Mouse (Mus musculus) limb, embryonic 11.5 days (tissue): ENCODE measurements around the gene Emd. TPM values are rescaled to one million over a fixed set of nuclear protein-coding genes. Genes with fewer than 3 reads are reported as not detected.

Experiments
- ATAC-seq: fragments of 200-750 bp; cut with Nextera tagmentation; 2 replicates; pipeline ENCODE4 v1.8.0; 2017; ENCODE audit warnings: low read depth; ENCODE audit not compliant: insufficient number of reproducible peaks, low FRiP score, low TSS enrichment
- DNase-seq: peaks from one replicate; pipeline ENCODE4 v3.0.0-alpha.2; 2015; ENCODE audit warnings: low spot score
- H3K27ac ChIP-seq: fragments of 300-500 bp; sonication (generic); replicated peaks from 2 replicates; pipeline ENCODE4 v1.5.1; 2014; ENCODE audit warnings: low read depth, mild to moderate bottlenecking, low read length
- H3K27me3 ChIP-seq: fragments of 300-500 bp; sonication (generic); 2 replicates; pipeline ENCODE4 v1.6.1; 2014; ENCODE audit warnings: mild to moderate bottlenecking, low read length, mixed read lengths; ENCODE audit not compliant: control insufficient read depth, insufficient read depth
- H3K36me3 ChIP-seq: fragments of 300-500 bp; sonication (generic); 2 replicates; pipeline ENCODE4 v1.6.1; 2014; ENCODE audit warnings: mild to moderate bottlenecking, low read length, moderate library complexity, mixed read lengths; ENCODE audit not compliant: control insufficient read depth, insufficient read depth
- H3K4me1 ChIP-seq: fragments of 300-500 bp; sonication (generic); 2 replicates; pipeline ENCODE4 v1.6.1; 2014; ENCODE audit warnings: low read length, mixed read lengths; ENCODE audit not compliant: control insufficient read depth, insufficient read depth
- H3K4me2 ChIP-seq: fragments of 300-500 bp; sonication (generic); 2 replicates; pipeline ENCODE4 v1.6.1; 2014; ENCODE audit warnings: low read depth, mild to moderate bottlenecking, moderate library complexity; ENCODE audit not compliant: severe bottlenecking
- H3K4me3 ChIP-seq: fragments of 300-500 bp; sonication (generic); 2 replicates; pipeline ENCODE4 v1.5.1; 2014; ENCODE audit warnings: low read depth, low read length
- H3K9ac ChIP-seq: fragments of 300-500 bp; sonication (generic); 2 replicates; pipeline ENCODE4 v1.6.1; 2014; ENCODE audit warnings: mild to moderate bottlenecking, low read length
- H3K9me3 ChIP-seq: fragments of 300-500 bp; sonication (generic); 2 replicates; pipeline ENCODE4 v1.6.1; 2016; ENCODE audit warnings: low read length; ENCODE audit not compliant: control insufficient read depth
- WGBS: fragments of 180-500 bp; shearing (Covaris S2); extraction: QIAGEN DNeasy Blood & Tissue Kit; methylation state at CpG from one replicate; pipeline ENCODE4 v1.1.7; 2014; 5-methylcytosine and 5-hydroxymethylcytosine counted together
- polyA plus RNA-seq: library from polyadenylated mRNA; unstranded; fragments of >200 nt; fragmentation: Nextera tagmentation; extraction: Ambion mirVana; gene quantifications from 2 replicates; pipeline ENCODE4 v1.2.1, GENCODE M21; 2014

The Emd gene
- polyA plus RNA-seq, 1 experiment from 2014 or later: 38.2 TPM

- H3K36me3 ChIP-seq: peaks cover 8% of the 10 kb centered on the region; the same call in 1 of the 2 replicates
- DNase-seq (no peak), ATAC-seq (no peak)
- H3K27ac ChIP-seq: no peak overlapping the region
- H3K4me2 ChIP-seq: peak overlapping the region; percentile 60
- no peaks in the 10 kb centered on the region for H3K27me3 ChIP-seq
- 81% methylated on average over 3 of the region's 3 CpGs for WGBS
- H3K9ac ChIP-seq: no peak overlapping the region
- no peaks in the 10 kb centered on the region for H3K9me3 ChIP-seq
- peak overlapping the region; percentile 60; the same call in 1 of the 2 replicates for H3K4me3 ChIP-seq
- no peaks in the 10 kb centered on the region for H3K4me1 ChIP-seq
These were observed 10.7 kb upstream of the Emd start for GRCm38 (mm10) chrX:74243807-74244206.

DNA sequence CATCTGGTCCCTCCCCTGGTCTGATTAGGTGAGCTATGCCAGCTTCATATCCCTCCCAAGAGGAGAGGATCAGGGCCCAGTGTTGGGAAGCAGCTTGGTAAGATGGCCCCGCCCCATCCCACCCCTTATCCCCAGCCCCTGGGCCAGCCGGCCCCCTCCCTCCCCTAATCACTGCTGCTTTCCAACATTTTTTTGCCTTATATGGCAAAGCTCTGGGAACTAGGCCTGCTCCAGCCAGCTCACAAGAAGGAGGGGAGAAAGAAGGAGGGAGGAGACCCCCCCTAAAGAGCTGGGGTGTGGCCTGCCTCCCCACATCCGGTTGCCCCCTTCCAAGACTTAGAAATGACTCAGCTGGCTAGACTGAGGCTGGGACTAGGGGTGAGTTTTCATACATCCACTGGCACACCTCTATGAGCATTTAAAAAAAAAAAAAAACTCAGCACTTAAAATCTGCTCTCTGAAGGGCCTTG, 9.8 kb upstream of the Emd start:
- no peaks in the 10 kb centered on the region for H3K27me3 ChIP-seq
- ATAC-seq: peak; percentile 35; the same call in 1 of the 2 replicates
- no peaks in the 10 kb centered on the region for H3K4me1 ChIP-seq
- whole genome bisulfite sequencing: 18% methylated on average over 3 of the region's 3 CpGs
- H3K4me2 ChIP-seq: peak overlapping the region; percentile 60
- DNase-seq: peak; percentile 68
- H3K9ac ChIP-seq: peak overlapping the region; percentile 0
- H3K27ac ChIP-seq: no peak overlapping the region
- H3K36me3 ChIP-seq: peaks cover 8% of the 10 kb centered on the region; the same call in 1 of the 2 replicates
- no peaks in the 10 kb centered on the region for H3K9me3 ChIP-seq
- H3K4me3 ChIP-seq: peak overlapping the region; percentile 60

- peak overlapping the region; percentile 60 for H3K4me3 ChIP-seq
- H3K9me3 ChIP-seq: no peaks in the 10 kb centered on the region
- no peak for DNase-seq
- ATAC-seq: no peak
- no peaks in the 10 kb centered on the region for H3K4me1 ChIP-seq
- H3K9ac ChIP-seq: peak overlapping the region; percentile 78
- whole genome bisulfite sequencing: 32% methylated on average over 1 of the region's 1 CpGs
- no peaks in the 10 kb centered on the region for H3K27me3 ChIP-seq
- H3K27ac ChIP-seq: no peak overlapping the region
- peak overlapping the region; percentile 60 for H3K4me2 ChIP-seq
- peaks cover 8% of the 10 kb centered on the region; the same call in 1 of the 2 replicates for H3K36me3 ChIP-seq
These were observed 9.4 kb upstream of the Emd start for GRCm38 (mm10) chrX:74245107-74245506.

- Histone ChIP-seq H3K36me3 (peaks cover 6% of the 10 kb centered on the region; the same call in 1 of the 2 replicates), H3K4me2 (peak overlapping the region; percentile 60), H3K27me3 (no peaks in the 10 kb centered on the region), H3K27ac (peak overlapping the region; percentile 68), H3K9ac (peak overlapping the region; percentile 78), H3K9me3 (no peaks in the 10 kb centered on the region), H3K4me3 (peak overlapping the region; percentile 60), H3K4me1 (no peaks in the 10 kb centered on the region)
- WGBS: 26% methylated on average over 21 of the region's 21 CpGs
- peak; percentile 78 for DNase-seq
- peak; percentile 31; the same call in 1 of the 2 replicates for ATAC-seq
These were observed 8.8 kb upstream of the Emd start for GRCm38 (mm10) chrX:74245687-74246086.

- Histone ChIP-seq H3K9ac (peak overlapping the region; percentile 78), H3K4me3 (peak overlapping the region; percentile 60), H3K27me3 (no peaks in the 10 kb centered on the region), H3K4me1 (no peaks in the 10 kb centered on the region), H3K4me2 (peak overlapping the region; percentile 60), H3K9me3 (no peaks in the 10 kb centered on the region), H3K27ac (peak overlapping the region; percentile 68), H3K36me3 (peaks cover 2% of the 10 kb centered on the region; the same call in 1 of the 2 replicates)
- DNase-seq (peak; percentile 87), ATAC-seq (peak; percentile 89)
- 22% methylated on average over 33 of the region's 38 CpGs for WGBS
These were observed 8.2 kb upstream of the Emd start for GRCm38 (mm10) chrX:74246213-74246681.

GRCm38 (mm10) chrX:74246693-74247092, 7.8 kb upstream of the Emd start:
- H3K4me2 ChIP-seq: peak overlapping the region; percentile 39
- DNase-seq (no peak), ATAC-seq (no peak; the same call in 1 of the 2 replicates)
- H3K27me3 ChIP-seq: no peaks in the 10 kb centered on the region
- WGBS: 15% methylated on average over 14 of the region's 15 CpGs
- no peaks in the 10 kb centered on the region for H3K4me1 ChIP-seq
- no peaks in the 10 kb centered on the region; the same call in 1 of the 2 replicates for H3K36me3 ChIP-seq
- H3K9ac ChIP-seq: 0 out of 2 replicates have a peak overlapping the region, but pooled peaks have one; percentile 32
- H3K4me3 ChIP-seq: peak overlapping the region; percentile 26
- H3K27ac ChIP-seq: 0 out of 2 replicates have a peak overlapping the region, but pooled peaks have one; percentile 25
- H3K9me3 ChIP-seq: no peaks in the 10 kb centered on the region

- Histone ChIP-seq H3K9me3 (no peaks in the 10 kb centered on the region), H3K27me3 (no peaks in the 10 kb centered on the region), H3K4me2 (no peak overlapping the region), H3K36me3 (no peaks in the 10 kb centered on the region), H3K27ac (no peak overlapping the region), H3K4me1 (no peaks in the 10 kb centered on the region), H3K9ac (no peak overlapping the region), H3K4me3 (no peak overlapping the region)
- WGBS: 17% methylated on average over 3 of the region's 3 CpGs
- no peak; the same call in 1 of the 2 replicates for ATAC-seq
- DNase-seq: peak; percentile 78
These were observed 5.8 kb upstream of the Emd start for GRCm38 (mm10) chrX:74248651-74249050.

GRCm38 (mm10) chrX:74249615-74250014, 4.9 kb upstream of the Emd start, which contains the start of gene Flna:
Gene Flna (minus strand): TSS chrX:74249820.
- H3K27me3 ChIP-seq: no peaks in the 10 kb centered on the region
- no peak within 1 kb of the TSS; the same call in 1 of the 2 replicates for H3K27ac ChIP-seq
- H3K4me3 ChIP-seq: peak within 1 kb of the TSS; percentile 31
- ATAC-seq (no peak), DNase-seq (peak; percentile 64)
- 21% methylated on average over 37 of the region's 38 CpGs for WGBS
- H3K4me2 ChIP-seq: peak within 1 kb of the TSS; percentile 51
- no peaks in the 10 kb centered on the region for H3K36me3 ChIP-seq
- no peaks in the 10 kb centered on the region for H3K9me3 ChIP-seq
- no peaks in the 10 kb centered on the region for H3K4me1 ChIP-seq
- H3K9ac ChIP-seq: peak within 1 kb of the TSS; percentile 49
